Mouse (Mus musculus): Measurements from ENCODE around the gene Adsl.

GRCm38 (mm10) chr15:80901806-80902513 is 46.3 kb upstream of the Adsl start:
- TF ChIP-seq CTCF (IDR thresholded peaks at IDR 0.05; ENCODE audit: low read depth) (no peak), EP300 (IDR thresholded peaks at IDR 0.05; ENCODE audit: low read depth) (no peak)
